11 mouse cellular contexts compared by ENCODE assay signal in genomic region chr8:120256958-120257357, GRCm38 (mm10). TPM values are rescaled to one million over a fixed set of nuclear protein-coding genes. Genes with fewer than 3 reads are reported as not detected.
A peak's percentile ranks its signal among the peaks of the same experiment; 100 is the strongest.
DNase-seq lines count a peak whose midpoint lies in the region; ATAC-seq and TF ChIP-seq lines count a peak whose summit lies in the region.
"Had no signal": no experiment of that assay in that cellular context is flagged by ENCODE, and none has a peak within 500 bp of the region (broad histone marks: within the 10 kb centered on the region; RNA-seq: fewer than 3 reads in every experiment).

No protein-coding gene starts in this region.

- H3K36me3 ChIP-seq in E14TG2a.4 (ENCODE audit: insufficient read depth, low read length) = no peaks in the 10 kb centered on the region
- H3K36me3 ChIP-seq in forebrain, embryonic 14.5 days (ENCODE audit: control insufficient read depth, insufficient read depth, low read length) = no peaks in the 10 kb centered on the region
- H3K36me3 ChIP-seq: hindbrain, embryonic 15.5 days had no signal

- TF ChIP-seq CTCF in E14TG2a.4 (conservative IDR thresholded peaks at IDR 0.05; ENCODE audit: low read length) = no peak

- peaks cover 36% of the 10 kb centered on the region for H3K27me3 ChIP-seq in E14TG2a.4 (ENCODE audit: insufficient read depth, low read length)
- no peaks in the 10 kb centered on the region for H3K27me3 ChIP-seq in forebrain, embryonic 14.5 days (replicated peaks; ENCODE audit: control insufficient read depth, insufficient read depth, low read length)
- H3K27me3 ChIP-seq: hindbrain, embryonic 15.5 days had no signal

- peaks cover 84% of the 10 kb centered on the region for H3K4me1 ChIP-seq in E14TG2a.4 (replicated peaks; ENCODE audit: low read depth, low read length)
- peaks cover 17% of the 10 kb centered on the region for H3K4me1 ChIP-seq in forebrain, embryonic 14.5 days (ENCODE audit: control insufficient read depth, insufficient read depth, low read length)

- H3K4me2 ChIP-seq in forebrain, embryonic 14.5 days (ENCODE audit: low read length) = no peak overlapping the region
- H3K4me2 ChIP-seq: hindbrain, embryonic 15.5 days had no signal

- WGBS in forebrain, embryonic 14.5 days = 33% methylated on average over 6 of the region's 6 CpGs

- H3K9ac ChIP-seq in forebrain, embryonic 14.5 days (ENCODE audit: low read length) = no peak overlapping the region
- H3K9ac ChIP-seq: hindbrain, embryonic 15.5 days had no signal

- H3K4me3 ChIP-seq in E14TG2a.4 (replicated peaks; ENCODE audit: low read length) = peak overlapping the region; percentile 17
- H3K4me3 ChIP-seq in forebrain, embryonic 14.5 days (ENCODE audit: low read depth, low read length) = no peak overlapping the region
- H3K4me3 ChIP-seq: hindbrain, embryonic 15.5 days had no signal

- H3K27ac ChIP-seq in forebrain, embryonic 14.5 days (ENCODE audit: low read depth, low read length) = peak overlapping the region; percentile 39; the same call in 1 of the 2 replicates
- H3K27ac ChIP-seq: hindbrain, embryonic 15.5 days had no signal

- ATAC-seq in forebrain, embryonic 14.5 days = no peak
- no peak for ATAC-seq in megakaryocyte-erythroid progenitor cell, adult 5-6 weeks (replicated peaks; ENCODE audit: low FRiP score, low TSS enrichment, poor library complexity, severe bottlenecking)
- ATAC-seq in CD4-positive, CD25-positive, alpha-beta regulatory T cell, adult 4 months = no peak

- DNase-seq in forebrain, embryonic 14.5 days (ENCODE audit: low spot score) = peak; percentile 71
- peak; percentile 43 to 51 for DNase-seq in heart, postnatal 14 days
- DNase-seq in lung, postnatal 14 days = peak; percentile 65
- no peak for DNase-seq in cerebellum, postnatal 36 days
- no peak for DNase-seq in adrenal gland, postnatal 10 days
- DNase-seq: adrenal gland, postnatal 25 days; embryo, embryonic 11 days had no signal

- intact Hi-C loops in heart, postnatal 14 days (cut with DNase I) = no loop called here

- H3K9me3 ChIP-seq in E14TG2a.4 (ENCODE audit: low read length) = no peaks in the 10 kb centered on the region
- no peaks in the 10 kb centered on the region for H3K9me3 ChIP-seq in forebrain, embryonic 14.5 days (replicated peaks; ENCODE audit: control insufficient read depth, low read length)
- H3K9me3 ChIP-seq: hindbrain, embryonic 15.5 days had no signal

RNA-seq across cellular contexts. Expression of gene Gse1, which starts 28.7 kb away (rescaled TPM):
- 22.6 and 33.6 TPM in 2 replicates for polyA plus RNA-seq in forebrain, embryonic 14.5 days (2014; fragmentation: Nextera tagmentation; extraction: Ambion mirVana)
- total RNA-seq in heart, postnatal 14 days (2021) = 10 to 100 TPM; 29.0 to 33.1 TPM
- 10 to 100 TPM; 27.2 to 42.9 TPM for total RNA-seq in adrenal gland, postnatal 10 days (2021)
- 80.6 and 84.3 TPM in 2 replicates for total RNA-seq in megakaryocyte-erythroid progenitor cell, adult 5-6 weeks (2014; fragmentation: Nextera tagmentation)
- total RNA-seq in megakaryocyte-erythroid progenitor cell, adult 5-6 weeks (2017) = 21.8 and 27.2 TPM in 2 replicates
- 1 to 10 TPM; 2.2 to 4.2 TPM for polyA plus RNA-seq in CD4-positive, CD25-positive, alpha-beta regulatory T cell, adult 4 months (2017; shearing (Covaris generic))

Comparison
In these comparisons a context has a peak if more than half of its experiments do, and no peak if none do; other contexts are left out.
1. DNase-seq: peak in forebrain, embryonic 14.5 days (single experiment), heart, postnatal 14 days (2 of 2) and lung, postnatal 14 days (single experiment); none in cerebellum, postnatal 36 days (0 of 2) and adrenal gland, postnatal 10 days (single experiment).